Mouse (Mus musculus) embryo, embryonic 10.5 days (tissue): ENCODE data around the gene Sprr2a2.
"Not testable (repeated sequence)": the region's sequence is repeated elsewhere in the genome, so short reads cannot be mapped to it uniquely, and the experiment has no call there.

Source experiments
- DNase-seq: peaks from one replicate; pipeline ENCODE4 v3.0.0-alpha.2; 2015; ENCODE audit warnings: low spot score

Gene Sprr2a2

GRCm38 (mm10) chr3:92274018-92274417 is 58.3 kb downstream of the Sprr2a2 start:
- DNase-seq, result not testable (repeated sequence)

- not testable (repeated sequence) for DNase-seq
Measured at GRCm38 (mm10) chr3:92279663-92280062, 63.9 kb downstream of the Sprr2a2 start.

GRCm38 (mm10) chr3:92280963-92281606 is 65.4 kb downstream of the Sprr2a2 start:
- not testable (repeated sequence) for DNase-seq

- DNase-seq, result not testable (repeated sequence)
Measured at GRCm38 (mm10) chr3:92285101-92285500, 69.4 kb downstream of the Sprr2a2 start, which contains the start of gene Sprr2a3. Gene Sprr2a3 (plus strand): TSS chr3:92285417.

- not testable (repeated sequence) for DNase-seq
Measured at GRCm38 (mm10) chr3:92288489-92288888, 72.8 kb downstream of the Sprr2a2 start.
